ENCODE assay signal across 14 mouse cellular contexts in genomic region chr3:97060119-97060518, GRCm38 (mm10).
"Had no signal": no experiment of that assay in that cellular context is flagged by ENCODE, and none has a peak within 500 bp of the region (broad histone marks: within the 10 kb centered on the region; RNA-seq: fewer than 3 reads in every experiment).

No protein-coding gene starts in this region.

- H3K27ac ChIP-seq: kidney, embryonic 15.5 days; left cerebral cortex, adult 2 months; liver, embryonic 15.5 days; macrophage; neural tube, embryonic 13.5 days; stomach, embryonic 15.5 days had no signal

- H3K36me3 ChIP-seq: kidney, embryonic 15.5 days; liver, embryonic 15.5 days; neural tube, embryonic 13.5 days; stomach, embryonic 15.5 days had no signal

- H3K9me3 ChIP-seq: kidney, embryonic 15.5 days; liver, embryonic 15.5 days; neural tube, embryonic 13.5 days; stomach, embryonic 15.5 days had no signal

- ATAC-seq: intestine, embryonic 16.5 days had no signal

- H3K4me2 ChIP-seq: kidney, embryonic 15.5 days; liver, embryonic 11.5 days; liver, embryonic 15.5 days; neural tube, embryonic 13.5 days; stomach, embryonic 15.5 days had no signal

- H3K4me3 ChIP-seq: kidney, embryonic 15.5 days; left cerebral cortex, adult 2 months; liver, embryonic 15.5 days; neural tube, embryonic 13.5 days; stomach, embryonic 15.5 days had no signal

- DNase-seq: kidney, adult 2 months; kidney, postnatal 14 days; lung, adult 2 months; lung, postnatal 10 days; right cerebral cortex, postnatal 14 days; thymus, adult 2 months had no signal

- H3K27me3 ChIP-seq: kidney, embryonic 15.5 days; liver, embryonic 15.5 days; neural tube, embryonic 13.5 days; stomach, embryonic 15.5 days had no signal

- H3K9ac ChIP-seq: kidney, embryonic 15.5 days; liver, embryonic 15.5 days; neural tube, embryonic 13.5 days; stomach, embryonic 15.5 days had no signal

- H3K4me1 ChIP-seq: kidney, embryonic 15.5 days; liver, embryonic 15.5 days; neural tube, embryonic 13.5 days; stomach, embryonic 15.5 days had no signal
